Mouse (Mus musculus) ES-E14 (cell line): ENCODE data around the gene Opn4.

ENCODE experiments used
- HCFC1 ChIP-seq: IDR thresholded peaks from 2 replicates; pipeline ENCODE4 v1.6.1; 2012; ENCODE audit warnings: low read length, inconsistent platforms, borderline replicate concordance; ENCODE audit not compliant: insufficient read depth
- MAFK ChIP-seq: IDR thresholded peaks from 2 replicates; pipeline ENCODE4 v1.6.1; 2014; ENCODE audit warnings: mild to moderate bottlenecking, low read depth, low read length, inconsistent platforms; ENCODE audit not compliant: insufficient read depth
- ZC3H11A ChIP-seq: IDR thresholded peaks from 2 replicates; pipeline ENCODE4 v1.6.1; 2012; ENCODE audit warnings: low read depth, mild to moderate bottlenecking, inconsistent platforms, low read length, borderline replicate concordance
- ZNF384 ChIP-seq: IDR thresholded peaks from 2 replicates; pipeline ENCODE4 v1.6.1; 2012; ENCODE audit warnings: low read depth, low read length, inconsistent platforms

DNA sequence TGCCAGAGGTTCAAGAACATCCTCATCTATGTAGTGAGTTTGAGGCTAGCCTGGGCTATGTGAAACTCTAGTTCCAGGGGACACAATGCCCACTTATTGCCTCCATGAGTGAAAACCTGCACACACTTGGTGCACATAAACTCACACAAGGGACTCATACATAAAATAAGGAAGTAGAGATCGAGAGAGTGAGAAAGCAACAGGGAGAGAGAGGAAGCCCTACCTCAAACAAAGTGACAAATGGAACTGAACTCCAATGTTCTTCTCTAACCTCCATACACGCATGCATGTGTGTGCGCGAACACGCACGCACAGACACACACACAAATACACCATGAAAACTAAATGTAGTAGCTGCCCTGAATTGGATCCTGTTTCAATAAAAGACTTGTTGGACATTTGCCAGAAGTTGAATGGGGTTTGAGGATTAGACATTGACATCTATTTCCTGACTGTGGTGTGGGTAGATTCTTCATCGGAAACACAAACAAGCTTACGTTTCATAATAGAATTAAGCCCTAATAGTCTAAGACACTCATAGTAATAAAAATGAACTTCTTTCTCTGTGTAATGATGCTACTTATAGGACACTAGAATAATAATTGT lies 48.0 kb upstream of the Opn4 start:
- no peak for TF ChIP-seq MAFK
- no peak for TF ChIP-seq ZC3H11A
- TF ChIP-seq HCFC1 = no peak
- no peak for TF ChIP-seq ZNF384
